Mouse (Mus musculus): ENCODE results near the gene Ina. TPM values are rescaled to one million over a fixed set of nuclear protein-coding genes. Genes with fewer than 3 reads are reported as not detected.

Ina gene
- polyA plus RNA-seq, 1 experiment from 2014 or later, result 333 TPM

- Histone ChIP-seq H3K36me3 (peaks cover 23% of the 10 kb centered on the region), H3K4me2 (replicated peaks) (peak overlapping the region; percentile 80), H3K9me3 (no peaks in the 10 kb centered on the region), H3K4me1 (peaks cover 36% of the 10 kb centered on the region), H3K27me3 (peaks cover 21% of the 10 kb centered on the region; the same call in 1 of the 2 replicates), H3K9ac (replicated peaks) (peak overlapping the region; percentile 55), H3K4me3 (peak overlapping the region; percentile 56), H3K27ac (replicated peaks) (peak overlapping the region; percentile 70)
- ATAC-seq (replicated peaks), result no peak
- WGBS, result 2% methylated on average over 3 of the region's 3 CpGs
Measured at GRCm38 (mm10) chr19:47017831-47018230, 3.3 kb downstream of the Ina start.

GRCm38 (mm10) chr19:47018330-47018729, 3.8 kb downstream of the Ina start:
- peaks cover 16% of the 10 kb centered on the region; the same call in 1 of the 2 replicates for H3K27me3 ChIP-seq
- peak overlapping the region; percentile 55 for H3K9ac ChIP-seq (replicated peaks)
- peak overlapping the region; percentile 56 for H3K4me3 ChIP-seq
- peaks cover 28% of the 10 kb centered on the region for H3K36me3 ChIP-seq
- 19% methylated on average over 2 of the region's 2 CpGs for WGBS
- ATAC-seq (replicated peaks), result no peak
- peak overlapping the region; percentile 70 for H3K27ac ChIP-seq (replicated peaks)
- no peaks in the 10 kb centered on the region for H3K9me3 ChIP-seq
- H3K4me1 ChIP-seq, result peaks cover 31% of the 10 kb centered on the region
- H3K4me2 ChIP-seq (replicated peaks), result peak overlapping the region; percentile 80

- Histone ChIP-seq H3K4me1 (peaks cover 28% of the 10 kb centered on the region), H3K36me3 (peaks cover 37% of the 10 kb centered on the region), H3K4me3 (peak overlapping the region; percentile 56), H3K27ac (replicated peaks) (peak overlapping the region; percentile 31; the same call in 1 of the 2 replicates), H3K9ac (replicated peaks) (peak overlapping the region; percentile 55; the same call in 1 of the 2 replicates), H3K27me3 (peaks cover 10% of the 10 kb centered on the region; the same call in 1 of the 2 replicates), H3K4me2 (replicated peaks) (peak overlapping the region; percentile 80), H3K9me3 (no peaks in the 10 kb centered on the region)
- ATAC-seq (replicated peaks), result no peak
- 21% methylated on average over 6 of the region's 6 CpGs for WGBS
Measured at GRCm38 (mm10) chr19:47019326-47019725, 4.8 kb downstream of the Ina start.

GRCm38 (mm10) chr19:47022709-47023108, 8.2 kb downstream of the Ina start:
- H3K4me3 ChIP-seq, result no peak overlapping the region
- H3K9me3 ChIP-seq, result no peaks in the 10 kb centered on the region
- no peak for ATAC-seq (replicated peaks)
- 78% methylated on average over 4 of the region's 4 CpGs for WGBS
- peaks cover 20% of the 10 kb centered on the region for H3K4me1 ChIP-seq
- no peak overlapping the region for H3K27ac ChIP-seq (replicated peaks)
- H3K36me3 ChIP-seq, result peaks cover 63% of the 10 kb centered on the region
- no peak overlapping the region for H3K9ac ChIP-seq (replicated peaks)
- H3K4me2 ChIP-seq (replicated peaks), result no peak overlapping the region
- peaks cover under 1% of the 10 kb centered on the region; the same call in 1 of the 2 replicates for H3K27me3 ChIP-seq

GRCm38 (mm10) chr19:47023546-47023945, 9.0 kb downstream of the Ina start:
- Histone ChIP-seq H3K27ac (replicated peaks) (no peak overlapping the region), H3K27me3 (no peaks in the 10 kb centered on the region), H3K4me3 (no peak overlapping the region), H3K9me3 (no peaks in the 10 kb centered on the region), H3K4me1 (peaks cover 14% of the 10 kb centered on the region), H3K4me2 (replicated peaks) (no peak overlapping the region), H3K9ac (replicated peaks) (no peak overlapping the region), H3K36me3 (peaks cover 63% of the 10 kb centered on the region)
- ATAC-seq (replicated peaks), result no peak
- WGBS, result 92% methylated on average over 13 of the region's 13 CpGs

GRCm38 (mm10) chr19:47024954-47025353, 10.5 kb downstream of the Ina start:
- H3K36me3 ChIP-seq, result peaks cover 63% of the 10 kb centered on the region
- ATAC-seq (replicated peaks), result no peak

GRCm38 (mm10) chr19:47026513-47026912, 12.0 kb downstream of the Ina start:
- peaks cover 53% of the 10 kb centered on the region for H3K36me3 ChIP-seq
- H3K9me3 ChIP-seq, result no peaks in the 10 kb centered on the region
- H3K27me3 ChIP-seq, result no peaks in the 10 kb centered on the region
- no peak overlapping the region for H3K4me3 ChIP-seq
- 89% methylated on average over 4 of the region's 4 CpGs for WGBS
- H3K27ac ChIP-seq (replicated peaks), result no peak overlapping the region
- no peak overlapping the region for H3K9ac ChIP-seq (replicated peaks)
- no peak overlapping the region for H3K4me2 ChIP-seq (replicated peaks)
- H3K4me1 ChIP-seq, result no peaks in the 10 kb centered on the region
- ATAC-seq (replicated peaks), result no peak

More at GRCm38 (mm10) chr19:47024954-47025353, 10.5 kb downstream of the Ina start:
- Histone ChIP-seq H3K27ac (replicated peaks) (no peak overlapping the region), H3K27me3 (no peaks in the 10 kb centered on the region), H3K9ac (replicated peaks) (no peak overlapping the region), H3K4me3 (no peak overlapping the region), H3K4me2 (replicated peaks) (no peak overlapping the region), H3K9me3 (no peaks in the 10 kb centered on the region), H3K4me1 (peaks cover 1% of the 10 kb centered on the region; the same call in 1 of the 2 replicates)
- WGBS, result 88% methylated on average over 10 of the region's 10 CpGs

GRCm38 (mm10) chr19:47029796-47030195, 15.3 kb downstream of the Ina start:
- Histone ChIP-seq H3K9me3 (no peaks in the 10 kb centered on the region), H3K27ac (replicated peaks) (no peak overlapping the region), H3K4me2 (replicated peaks) (no peak overlapping the region), H3K4me3 (no peak overlapping the region), H3K4me1 (no peaks in the 10 kb centered on the region), H3K27me3 (no peaks in the 10 kb centered on the region), H3K9ac (replicated peaks) (no peak overlapping the region), H3K36me3 (peaks cover 39% of the 10 kb centered on the region)
- no peak for ATAC-seq (replicated peaks)
- 68% methylated on average over 9 of the region's 9 CpGs for WGBS

- ATAC-seq (replicated peaks), result no peak
Measured at GRCm38 (mm10) chr19:47031770-47032169, 17.3 kb downstream of the Ina start.

GRCm38 (mm10) chr19:47034916-47035315, 20.4 kb downstream of the Ina start:
- peaks cover 56% of the 10 kb centered on the region for H3K36me3 ChIP-seq
- no peaks in the 10 kb centered on the region for H3K4me1 ChIP-seq
- H3K9me3 ChIP-seq, result no peaks in the 10 kb centered on the region
- no peaks in the 10 kb centered on the region for H3K27me3 ChIP-seq
- no peak overlapping the region for H3K4me2 ChIP-seq (replicated peaks)
- H3K9ac ChIP-seq (replicated peaks), result no peak overlapping the region
- ATAC-seq (replicated peaks), result no peak
- WGBS, result 94% methylated on average over 4 of the region's 4 CpGs
- no peak overlapping the region for H3K27ac ChIP-seq (replicated peaks)
- H3K4me3 ChIP-seq, result no peak overlapping the region

More at GRCm38 (mm10) chr19:47031770-47032169, 17.3 kb downstream of the Ina start:
- 0 out of 2 replicates have a peak overlapping the region, but pooled peaks have one; percentile 19 for H3K27ac ChIP-seq (replicated peaks)
- 81% methylated on average over 6 of the region's 6 CpGs for WGBS
- H3K36me3 ChIP-seq, result peaks cover 31% of the 10 kb centered on the region
- H3K9me3 ChIP-seq, result no peaks in the 10 kb centered on the region
- H3K4me3 ChIP-seq, result no peak overlapping the region
- no peak overlapping the region for H3K4me2 ChIP-seq (replicated peaks)
- no peaks in the 10 kb centered on the region for H3K4me1 ChIP-seq
- H3K9ac ChIP-seq (replicated peaks), result no peak overlapping the region
- H3K27me3 ChIP-seq, result no peaks in the 10 kb centered on the region

GRCm38 (mm10) chr19:47036596-47036995, 22.1 kb downstream of the Ina start:
- Histone ChIP-seq H3K4me3 (no peak overlapping the region), H3K9me3 (no peaks in the 10 kb centered on the region), H3K27ac (replicated peaks) (no peak overlapping the region), H3K27me3 (no peaks in the 10 kb centered on the region), H3K4me2 (replicated peaks) (no peak overlapping the region), H3K36me3 (peaks cover 66% of the 10 kb centered on the region), H3K4me1 (no peaks in the 10 kb centered on the region), H3K9ac (replicated peaks) (no peak overlapping the region)
- WGBS, result 90% methylated on average over 3 of the region's 3 CpGs
- ATAC-seq (replicated peaks), result no peak

- H3K4me2 ChIP-seq (replicated peaks), result no peak overlapping the region
- no peaks in the 10 kb centered on the region for H3K27me3 ChIP-seq
- no peak overlapping the region for H3K27ac ChIP-seq (replicated peaks)
- no peaks in the 10 kb centered on the region for H3K9me3 ChIP-seq
- WGBS, result 90% methylated on average over 3 of the region's 3 CpGs
- no peaks in the 10 kb centered on the region for H3K4me1 ChIP-seq
- H3K9ac ChIP-seq (replicated peaks), result no peak overlapping the region
- peaks cover 53% of the 10 kb centered on the region for H3K36me3 ChIP-seq
- ATAC-seq (replicated peaks), result no peak
- no peak overlapping the region for H3K4me3 ChIP-seq
Measured at GRCm38 (mm10) chr19:47040720-47041473, 26.4 kb downstream of the Ina start.
